Mouse (Mus musculus) testis, adult 2 months (tissue): Measurements from ENCODE around the gene Gm20388.

Source experiments
- CTCF ChIP-seq: fragments of 200-500 bp; IDR thresholded peaks from 2 replicates; pipeline ENCODE4 v1.5.1; 2012; ENCODE audit warnings: low read depth, mild to moderate bottlenecking, inconsistent platforms, low read length, moderate library complexity; ENCODE audit not compliant: control insufficient read depth, insufficient read depth, insufficient replicate concordance
- POLR2A ChIP-seq: fragments of 200-500 bp; IDR thresholded peaks from 2 replicates; pipeline ENCODE4 v1.6.1; 2012; ENCODE audit warnings: low read depth, mild to moderate bottlenecking, inconsistent platforms, low read length, moderate library complexity; ENCODE audit not compliant: control insufficient read depth

DNA sequence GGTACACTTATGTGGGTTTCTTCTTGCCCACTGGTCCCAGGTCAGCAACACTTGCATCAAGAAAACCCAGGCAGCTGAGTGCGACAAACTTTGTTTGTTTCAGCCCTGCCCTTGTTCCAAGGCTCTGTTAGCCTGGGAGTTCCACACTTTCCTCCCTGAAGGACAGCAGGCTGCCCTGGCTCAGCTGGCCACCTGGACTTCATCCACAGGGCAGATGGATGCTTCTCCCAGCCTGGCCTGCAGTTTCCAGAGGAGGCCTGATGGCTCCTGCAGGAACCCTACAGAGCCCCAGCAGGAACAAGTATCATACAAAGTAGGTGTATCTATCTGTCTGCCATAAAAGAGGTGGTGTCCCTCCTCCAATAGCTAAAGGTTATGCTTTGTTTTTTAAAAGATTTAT, 2530.7 kb downstream of the Gm20388 start:
- TF ChIP-seq CTCF (no peak), POLR2A (no peak)
